Mouse (Mus musculus) bone marrow macrophage, adult 2 months (primary cell): ENCODE results near the gene Arhgef3.

Source experiments
- CTCF ChIP-seq: IDR thresholded peaks from 2 replicates; pipeline ENCODE4 v1.5.1; 2012; ENCODE audit warnings: low read depth, mild to moderate bottlenecking, low read length, moderate library complexity
- POLR2A ChIP-seq: IDR thresholded peaks from 2 replicates; pipeline ENCODE4 v1.6.1; 2012; ENCODE audit warnings: mild to moderate bottlenecking, low read depth, low read length, borderline replicate concordance

GRCm38 (mm10) chr14:27360849-27361248 is 246.2 kb downstream of the Arhgef3 start:
- TF ChIP-seq CTCF (no peak), POLR2A (no peak)
